Mouse (Mus musculus) liver, embryonic 14.5 days (tissue): Measurements from ENCODE around the gene Gm10061. TPM values are rescaled to one million over a fixed set of nuclear protein-coding genes. Genes with fewer than 3 reads are reported as not detected.

Experiments used
- ATAC-seq: fragments of 200-750 bp; cut with Nextera tagmentation; 2 replicates; pipeline ENCODE4 v1.8.0; 2017; ENCODE audit warnings: moderate number of reproducible peaks, mild to moderate bottlenecking, moderate library complexity; ENCODE audit not compliant: insufficient read depth
- DNase-seq, 3 experiments: peaks; one replicate each; pipeline ENCODE4 v3.0.0-alpha.2; 2012 to 2013; ENCODE audit warnings: low read depth in 3 of 3, low spot score in 3 of 3
- H3K27ac ChIP-seq: fragments of 300-500 bp; sonication (generic); 2 replicates; pipeline ENCODE4 v1.5.1; 2014; ENCODE audit warnings: moderate library complexity, mild to moderate bottlenecking, control low read depth, inconsistent platforms
- H3K27me3 ChIP-seq: fragments of 300-500 bp; sonication (generic); 2 replicates; pipeline ENCODE4 v1.6.1; 2014; ENCODE audit warnings: mild to moderate bottlenecking, low read length, moderate library complexity; ENCODE audit not compliant: control insufficient read depth, insufficient read depth
- H3K36me3 ChIP-seq: fragments of 300-500 bp; sonication (generic); replicated peaks from 2 replicates; pipeline ENCODE4 v1.6.1; 2014; ENCODE audit warnings: low read depth; ENCODE audit not compliant: control insufficient read depth, insufficient read depth
- H3K4me1 ChIP-seq, 2 experiments: fragments of 200-500 bp in 1 of 2; fragments of 300-500 bp in 1 of 2; sonication (generic) in 1 of 2; replicated peaks; 2 replicates each; pipeline ENCODE4 v1.6.1; 2012 to 2014; ENCODE audit warnings: antibody characterized with exemption in 1 of 2, inconsistent platforms in 1 of 2, low read length in 1 of 2; ENCODE audit not compliant: control insufficient read depth in 2 of 2, insufficient read depth in 2 of 2
- H3K4me2 ChIP-seq: fragments of 300-500 bp; sonication (generic); 2 replicates; pipeline ENCODE4 v1.6.1; 2014; ENCODE audit warnings: low read depth, mild to moderate bottlenecking, control low read depth, moderate library complexity
- H3K4me3 ChIP-seq, 2 experiments: fragments of 200-500 bp in 1 of 2; fragments of 300-500 bp in 1 of 2; sonication (generic) in 1 of 2; 2 replicates each; pipeline ENCODE4 v1.5.1; 2012 to 2014; ENCODE audit warnings: low read depth in 2 of 2, low read length in 2 of 2, mild to moderate bottlenecking in 2 of 2, control low read depth in 1 of 2, inconsistent platforms in 1 of 2, moderate library complexity in 1 of 2; ENCODE audit not compliant: insufficient read depth in 1 of 2
- H3K9ac ChIP-seq: fragments of 300-500 bp; sonication (generic); replicated peaks from 2 replicates; pipeline ENCODE4 v1.6.1; 2014; ENCODE audit warnings: mild to moderate bottlenecking, control low read depth, moderate library complexity
- H3K9me3 ChIP-seq: fragments of 300-500 bp; sonication (generic); 2 replicates; pipeline ENCODE4 v1.6.1; 2016; ENCODE audit warnings: low read length, mixed read lengths; ENCODE audit not compliant: control insufficient read depth
- EP300 ChIP-seq: IDR thresholded peaks from 2 replicates; pipeline ENCODE4 v1.6.1; 2016; ENCODE audit warnings: antibody characterized with exemption, low read depth
- WGBS: fragments of 180-500 bp; shearing (Covaris S2); extraction: QIAGEN DNeasy Blood & Tissue Kit; methylation state at CpG from one replicate; pipeline ENCODE4 v1.1.7; 2014; ENCODE audit not compliant: insufficient replicate concordance; 5-methylcytosine and 5-hydroxymethylcytosine counted together
- polyA plus RNA-seq, 2 experiments: library from polyadenylated mRNA; depleted of rRNA in 1 of 2; stranded (reverse) in 1 of 2; unstranded in 1 of 2; fragments of >200 nt; fragmentation: Nextera tagmentation in 1 of 2; extraction: Ambion mirVana in 1 of 2; gene quantifications; 2 replicates each; pipeline versions ENCODE4 v1.2.1 to v1.2.3; 2012 to 2014

Gene Gm10061
- polyA plus RNA-seq, 2 experiments = not detected

DNA sequence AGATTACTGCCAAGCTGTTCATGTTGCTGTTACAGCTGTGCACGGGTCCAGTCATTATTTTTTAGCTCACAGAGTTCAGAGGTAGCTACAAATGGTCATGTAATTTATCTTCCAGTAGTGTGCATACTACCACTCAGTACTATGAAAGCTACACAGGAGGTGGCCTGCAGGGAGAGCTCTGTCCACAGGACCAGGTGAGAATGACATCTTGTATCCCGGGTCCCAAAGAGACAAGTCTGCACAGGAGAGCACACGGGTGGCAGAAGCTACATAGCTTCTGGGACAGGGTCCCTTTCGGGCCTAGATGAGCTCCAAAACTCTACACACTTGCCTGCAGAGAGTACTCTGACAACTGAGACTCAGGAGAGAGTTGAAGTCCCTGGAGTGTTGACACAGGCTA lies 37.7 kb downstream of the Gm10061 start:
- DNase-seq (no peak), ATAC-seq (no peak)
- TF ChIP-seq EP300 = no peak
- Histone ChIP-seq H3K4me2 (no peak overlapping the region), H3K27ac (no peak overlapping the region), H3K27me3 (no peaks in the 10 kb centered on the region), H3K36me3 (no peaks in the 10 kb centered on the region), H3K4me3 (no peak overlapping the region), H3K4me1 (no peaks in the 10 kb centered on the region), H3K9ac (no peak overlapping the region), H3K9me3 (no peaks in the 10 kb centered on the region)
- 46% methylated on average over 4 of the region's 4 CpGs for WGBS

Other genes with a start within 250 kb of the Gm10061 start
- not detected in 2 replicates for gene Krtap19-9b, start 218.8 kb upstream of the Gm10061 start, polyA plus RNA-seq (2012; rRNA removed)
- gene Krtap19-9b, start 218.8 kb upstream of the Gm10061 start, polyA plus RNA-seq (2014; fragmentation: Nextera tagmentation; extraction: Ambion mirVana) = not detected in 2 replicates
- gene Krtap16-3, start 188.2 kb upstream of the Gm10061 start, polyA plus RNA-seq (2012; rRNA removed) = not detected in 2 replicates
- gene Krtap16-3, start 188.2 kb upstream of the Gm10061 start, polyA plus RNA-seq (2014; fragmentation: Nextera tagmentation; extraction: Ambion mirVana) = not detected in 2 replicates
- gene Krtap22-2, start 140.3 kb upstream of the Gm10061 start, polyA plus RNA-seq (2012; rRNA removed) = not detected in 2 replicates
- gene Krtap22-2, start 140.3 kb upstream of the Gm10061 start, polyA plus RNA-seq (2014; fragmentation: Nextera tagmentation; extraction: Ambion mirVana) = not detected in 2 replicates
- gene Gm10229, start 135.8 kb upstream of the Gm10061 start, polyA plus RNA-seq (2012; rRNA removed) = not detected in 2 replicates
- gene Gm10229, start 135.8 kb upstream of the Gm10061 start, polyA plus RNA-seq (2014; fragmentation: Nextera tagmentation; extraction: Ambion mirVana) = not detected in 2 replicates
- gene Krtap6-1, start 119.4 kb upstream of the Gm10061 start, polyA plus RNA-seq (2012; rRNA removed) = not detected in 2 replicates
- gene Krtap6-1, start 119.4 kb upstream of the Gm10061 start, polyA plus RNA-seq (2014; fragmentation: Nextera tagmentation; extraction: Ambion mirVana) = not detected in 2 replicates
- not detected in 2 replicates for gene Gm10228, start 109.6 kb upstream of the Gm10061 start, polyA plus RNA-seq (2012; rRNA removed)
- gene Gm10228, start 109.6 kb upstream of the Gm10061 start, polyA plus RNA-seq (2014; fragmentation: Nextera tagmentation; extraction: Ambion mirVana) = not detected in 2 replicates
- not detected in 2 replicates for gene Krtap6-5, start 103.2 kb upstream of the Gm10061 start, polyA plus RNA-seq (2012; rRNA removed)
- not detected in 2 replicates for gene Krtap6-5, start 103.2 kb upstream of the Gm10061 start, polyA plus RNA-seq (2014; fragmentation: Nextera tagmentation; extraction: Ambion mirVana)
- gene 1110025L11Rik, start 87.1 kb upstream of the Gm10061 start, polyA plus RNA-seq (2012; rRNA removed) = not detected in 2 replicates
- not detected in 2 replicates for gene 1110025L11Rik, start 87.1 kb upstream of the Gm10061 start, polyA plus RNA-seq (2014; fragmentation: Nextera tagmentation; extraction: Ambion mirVana)
- not detected in 2 replicates for gene Krtap6-3, start 67.1 kb upstream of the Gm10061 start, polyA plus RNA-seq (2012; rRNA removed)
- not detected in 2 replicates for gene Krtap6-3, start 67.1 kb upstream of the Gm10061 start, polyA plus RNA-seq (2014; fragmentation: Nextera tagmentation; extraction: Ambion mirVana)
- not detected in 2 replicates for gene Gm6358, start 10.2 kb upstream of the Gm10061 start, polyA plus RNA-seq (2012; rRNA removed)
- gene Gm6358, start 10.2 kb upstream of the Gm10061 start, polyA plus RNA-seq (2014; fragmentation: Nextera tagmentation; extraction: Ambion mirVana) = not detected in 2 replicates
- gene Gm9789, start 6.9 kb downstream of the Gm10061 start, polyA plus RNA-seq (2012; rRNA removed) = not detected in 2 replicates
- not detected in 2 replicates for gene Gm9789, start 6.9 kb downstream of the Gm10061 start, polyA plus RNA-seq (2014; fragmentation: Nextera tagmentation; extraction: Ambion mirVana)
- gene Gm7735, start 18.4 kb downstream of the Gm10061 start, polyA plus RNA-seq (2012; rRNA removed) = not detected in 2 replicates
- not detected in 2 replicates for gene Gm7735, start 18.4 kb downstream of the Gm10061 start, polyA plus RNA-seq (2014; fragmentation: Nextera tagmentation; extraction: Ambion mirVana)
- gene 1110057P08Rik, start 23.6 kb downstream of the Gm10061 start, polyA plus RNA-seq (2012; rRNA removed) = not detected in 2 replicates
- gene 1110057P08Rik, start 23.6 kb downstream of the Gm10061 start, polyA plus RNA-seq (2014; fragmentation: Nextera tagmentation; extraction: Ambion mirVana) = not detected in 2 replicates
- gene Krtap20-2, start 54.8 kb downstream of the Gm10061 start, polyA plus RNA-seq (2012; rRNA removed) = not detected in 2 replicates
- not detected in 2 replicates for gene Krtap20-2, start 54.8 kb downstream of the Gm10061 start, polyA plus RNA-seq (2014; fragmentation: Nextera tagmentation; extraction: Ambion mirVana)